Mouse (Mus musculus) CH12.LX (cell line): ENCODE measurements at regions not wholly inside any gene's neighbourhood (a gene's known extent, or its start where the extent isn't known, plus 50 kb on each side); places are given as distances from the start of the nearest gene placed in this dataset.

ENCODE experiments used
- DNase-seq: peaks from one replicate; pipeline ENCODE4 v3.0.0-alpha.2; 2013; ENCODE audit errors: extremely low read depth
- H3K27ac ChIP-seq: 2 replicates; pipeline ENCODE4 v1.5.1; 2012; ENCODE audit warnings: low read depth, mild to moderate bottlenecking, control low read depth, moderate library complexity; ENCODE audit not compliant: insufficient read depth
- H3K27me3 ChIP-seq: replicated peaks from 2 replicates; pipeline ENCODE3; 2012; ENCODE audit warnings: inconsistent platforms
- H3K36me3 ChIP-seq, 2 experiments: replicated peaks in 1 of 2; 2 replicates each; pipeline versions ENCODE3 to v1.6.1; 2012; ENCODE audit warnings: inconsistent platforms in 1 of 2, low read length in 1 of 2, mild to moderate bottlenecking in 1 of 2, mixed read lengths in 1 of 2, moderate library complexity in 1 of 2; ENCODE audit not compliant: control insufficient read depth in 1 of 2, insufficient read depth in 1 of 2
- H3K4me1 ChIP-seq, 2 experiments: 2 replicates each; pipeline ENCODE4 v1.6.1; 2012; ENCODE audit warnings: inconsistent platforms in 1 of 2, moderate library complexity in 1 of 2; ENCODE audit not compliant: insufficient read depth in 2 of 2, control insufficient read depth in 1 of 2
- H3K4me2 ChIP-seq: 2 replicates; pipeline ENCODE4 v1.6.1; 2012; ENCODE audit warnings: low read depth, mild to moderate bottlenecking, control low read depth; ENCODE audit not compliant: poor library complexity, insufficient read depth, severe bottlenecking
- H3K4me3 ChIP-seq, 3 experiments: fragments of 150-350 bp in 1 of 3; sonication (generic) in 1 of 3; replicated peaks in 1 of 3; 2 replicates each; pipeline versions ENCODE3 to v1.5.1; 2011 to 2012; ENCODE audit warnings: low read depth in 2 of 3, low read length in 2 of 3, mild to moderate bottlenecking in 2 of 3, moderate library complexity in 2 of 3, control low read depth in 1 of 3, improper control_type of control experiment in 1 of 3, inconsistent platforms in 1 of 3, mixed read lengths in 1 of 3; ENCODE audit not compliant: poor library complexity in 1 of 3
- H3K79me2 ChIP-seq: replicated peaks from 2 replicates; pipeline ENCODE4 v1.6.1; 2012; ENCODE audit warnings: mild to moderate bottlenecking, moderate library complexity; ENCODE audit not compliant: control insufficient read depth, poor library complexity, insufficient read depth, severe bottlenecking; ENCODE audit errors: extremely low read depth
- H3K9ac ChIP-seq: 2 replicates; pipeline ENCODE4 v1.6.1; 2012; ENCODE audit warnings: low read depth, mild to moderate bottlenecking, control low read depth, moderate library complexity; ENCODE audit not compliant: insufficient read depth
- H3K9me3 ChIP-seq: replicated peaks from 2 replicates; pipeline ENCODE3; 2012; ENCODE audit warnings: low read length, inconsistent platforms, mixed read lengths
- BHLHE40 ChIP-seq: IDR thresholded peaks from 2 replicates; pipeline ENCODE4 v1.6.1; 2011; ENCODE audit warnings: mild to moderate bottlenecking, low read depth, low read length, improper control_type of control experiment
- CHD1 ChIP-seq: IDR thresholded peaks from 2 replicates; pipeline ENCODE4 v1.6.1; 2012; ENCODE audit warnings: low read depth, low read length, improper control_type of control experiment, inconsistent platforms
- CHD2 ChIP-seq: IDR thresholded peaks from 2 replicates; pipeline ENCODE4 v1.6.1; 2011; ENCODE audit warnings: low read length, improper control_type of control experiment
- CTCF ChIP-seq, 2 experiments: IDR thresholded peaks in 1 of 2; conservative IDR thresholded peaks in 1 of 2; 2 replicates each; pipeline ENCODE4 v1.5.1; 2011 to 2012; ENCODE audit warnings: low read depth in 2 of 2, low read length in 2 of 2, improper control_type of control experiment in 1 of 2, inconsistent platforms in 1 of 2, mild to moderate bottlenecking in 1 of 2, moderate library complexity in 1 of 2
- E2F4 ChIP-seq: IDR thresholded peaks from 2 replicates; pipeline ENCODE4 v1.6.1; 2011; ENCODE audit warnings: low read depth, low read length, improper control_type of control experiment; ENCODE audit not compliant: insufficient replicate concordance
- ETS1 ChIP-seq: conservative IDR thresholded peaks from 2 replicates; pipeline ENCODE4 v1.6.1; 2012; ENCODE audit warnings: low read depth, mild to moderate bottlenecking, inconsistent platforms, low read length, improper control_type of control experiment, moderate library complexity
- GABPA ChIP-seq: IDR thresholded peaks from 2 replicates; pipeline ENCODE4 v1.6.1; 2012; ENCODE audit warnings: low read depth, low read length, improper control_type of control experiment, inconsistent platforms; ENCODE audit not compliant: insufficient replicate concordance
- HCFC1 ChIP-seq: IDR thresholded peaks from 2 replicates; pipeline ENCODE4 v1.6.1; 2012; ENCODE audit warnings: low read depth, mild to moderate bottlenecking, inconsistent platforms, low read length, improper control_type of control experiment
- IRF4 ChIP-seq: IDR thresholded peaks from 2 replicates; pipeline ENCODE4 v1.6.1; 2014; ENCODE audit warnings: low read depth, mild to moderate bottlenecking, inconsistent platforms, low read length, improper control_type of control experiment
- JUN ChIP-seq: IDR thresholded peaks from 2 replicates; pipeline ENCODE4 v1.6.1; 2011; ENCODE audit warnings: low read depth, mild to moderate bottlenecking, low read length, improper control_type of control experiment, moderate library complexity; ENCODE audit not compliant: insufficient read depth
- JUND ChIP-seq: conservative IDR thresholded peaks from 2 replicates; pipeline ENCODE4 v1.6.1; 2011; ENCODE audit warnings: low read depth, low read length, improper control_type of control experiment
- KAT2A ChIP-seq: IDR thresholded peaks from 2 replicates; pipeline ENCODE4 v1.6.1; 2012; ENCODE audit warnings: low read length, improper control_type of control experiment, inconsistent platforms; ENCODE audit not compliant: insufficient replicate concordance
- MAFK ChIP-seq: IDR thresholded peaks from 2 replicates; pipeline ENCODE4 v1.6.1; 2011; ENCODE audit warnings: low read length, improper control_type of control experiment; ENCODE audit not compliant: insufficient replicate concordance
- MAZ ChIP-seq: IDR thresholded peaks from 2 replicates; pipeline ENCODE4 v1.6.1; 2012; ENCODE audit warnings: low read depth, mild to moderate bottlenecking, inconsistent platforms, low read length, improper control_type of control experiment, moderate library complexity
- MEF2A ChIP-seq: IDR thresholded peaks from 2 replicates; pipeline ENCODE4 v1.6.1; 2014; ENCODE audit warnings: low read depth, mild to moderate bottlenecking, inconsistent platforms, low read length, improper control_type of control experiment, borderline replicate concordance
- MXI1 ChIP-seq: IDR thresholded peaks from 2 replicates; pipeline ENCODE4 v1.6.1; 2011; ENCODE audit warnings: mild to moderate bottlenecking, low read depth, low read length, improper control_type of control experiment
- MYC ChIP-seq: IDR thresholded peaks from 2 replicates; pipeline ENCODE4 v1.6.1; 2011; ENCODE audit warnings: low read depth, mild to moderate bottlenecking, improper control_type of control experiment, low read length
- NELFE ChIP-seq: IDR thresholded peaks from 2 replicates; pipeline ENCODE4 v1.6.1; 2011; ENCODE audit warnings: low read depth, low read length, improper control_type of control experiment
- PAX5 ChIP-seq: IDR thresholded peaks from 2 replicates; pipeline ENCODE4 v1.6.1; 2012; ENCODE audit warnings: low read length, inconsistent platforms, mixed read lengths
- POLR2A ChIP-seq: IDR thresholded peaks from 2 replicates; pipeline ENCODE4 v1.6.1; 2011; ENCODE audit warnings: low read depth, mild to moderate bottlenecking, improper control_type of control experiment, low read length
- POLR2AphosphoS2 ChIP-seq: IDR thresholded peaks from 2 replicates; pipeline ENCODE4 v1.6.1; 2011; ENCODE audit warnings: low read depth, low read length, improper control_type of control experiment
- RAD21 ChIP-seq: IDR thresholded peaks from 2 replicates; pipeline ENCODE4 v1.6.1; 2011; ENCODE audit warnings: low read depth, mild to moderate bottlenecking, low read length, improper control_type of control experiment, moderate library complexity
- RCOR1 ChIP-seq: conservative IDR thresholded peaks from 2 replicates; pipeline ENCODE4 v1.6.1; 2012; ENCODE audit warnings: low read depth, mild to moderate bottlenecking, inconsistent platforms, low read length, improper control_type of control experiment
- SIN3A ChIP-seq: IDR thresholded peaks from 2 replicates; pipeline ENCODE4 v1.6.1; 2012; ENCODE audit warnings: low read length, improper control_type of control experiment, inconsistent platforms
- SMC3 ChIP-seq: IDR thresholded peaks from 2 replicates; pipeline ENCODE4 v1.6.1; 2011; ENCODE audit warnings: low read depth, low read length, improper control_type of control experiment
- TBP ChIP-seq: conservative IDR thresholded peaks from 2 replicates; pipeline ENCODE4 v1.6.1; 2011; ENCODE audit warnings: low read depth, low read length, improper control_type of control experiment
- TCF12 ChIP-seq: IDR thresholded peaks from 2 replicates; pipeline ENCODE4 v1.6.1; 2014; ENCODE audit warnings: low read depth, mild to moderate bottlenecking, inconsistent platforms, low read length, improper control_type of control experiment
- UBTF ChIP-seq: IDR thresholded peaks from 2 replicates; pipeline ENCODE4 v1.6.1; 2012; ENCODE audit warnings: low read depth, mild to moderate bottlenecking, inconsistent platforms, low read length, improper control_type of control experiment, moderate library complexity
- USF1 ChIP-seq: IDR thresholded peaks from 2 replicates; pipeline ENCODE4 v1.6.1; 2014; ENCODE audit warnings: low read depth, mild to moderate bottlenecking, inconsistent platforms, low read length, improper control_type of control experiment
- USF2 ChIP-seq: conservative IDR thresholded peaks from 2 replicates; pipeline ENCODE4 v1.6.1; 2011; ENCODE audit warnings: low read depth, low read length, improper control_type of control experiment
- ZC3H11A ChIP-seq: IDR thresholded peaks from 2 replicates; pipeline ENCODE4 v1.6.1; 2012; ENCODE audit warnings: low read depth, mild to moderate bottlenecking, inconsistent platforms, low read length, improper control_type of control experiment
- ZMIZ1 ChIP-seq: IDR thresholded peaks from 2 replicates; pipeline ENCODE4 v1.6.1; 2012; ENCODE audit warnings: low read depth, mild to moderate bottlenecking, inconsistent platforms, low read length, improper control_type of control experiment
- ZNF384 ChIP-seq: IDR thresholded peaks from 2 replicates; pipeline ENCODE4 v1.6.1; 2012; ENCODE audit warnings: low read depth, low read length, improper control_type of control experiment, inconsistent platforms
- dilution Hi-C: fragments of 300-500 bp; cut with MboI; formaldehyde crosslinking; loops from 2 replicates; pipeline ENCODE4 v1.14.3; 2020; ENCODE audit warnings: low sequenced_read_pairs; ENCODE audit not compliant: extremely low pct_unique_long_range_greater_than_20kb, extremely low pct_ligation_motif_present
- in situ Hi-C: fragments of 300-500 bp; cut with MboI; formaldehyde crosslinking; loops from 3 replicates; pipeline ENCODE4 v1.14.3; 2019; ENCODE audit warnings: low sequenced_read_pairs, low pct_ligation_motif_present, low pct_unique_long_range_greater_than_20kb, mixed read lengths

GRCm38 (mm10) chr5:10600774-10601173 lies 346.8 kb upstream of the Gm8871 start:
- H3K79me2 ChIP-seq: no peaks in the 10 kb centered on the region
- no peak overlapping the region for H3K27ac ChIP-seq
- dilution Hi-C loops: no loop called here
- no peaks in the 10 kb centered on the region for H3K4me1 ChIP-seq
- H3K36me3 ChIP-seq: no peaks in the 10 kb centered on the region
- no peak for DNase-seq
- in situ Hi-C loops: no loop called here
- no peak overlapping the region for H3K4me2 ChIP-seq
- H3K4me3 ChIP-seq: no peak overlapping the region
- no peaks in the 10 kb centered on the region for H3K9me3 ChIP-seq
- no peaks in the 10 kb centered on the region for H3K27me3 ChIP-seq
- no peak overlapping the region for H3K9ac ChIP-seq
- TF ChIP-seq CHD1 (no peak), SMC3 (no peak), MAFK (peak; percentile 68; the same call in 1 of the 2 replicates), RCOR1 (no peak), KAT2A (no peak)
- TF ChIP-seq, all 38 proteins: peak for 1

GRCm38 (mm10) chr5:10633176-10633575 lies 314.4 kb upstream of the Gm8871 start:
- no peak overlapping the region for H3K9ac ChIP-seq
- TF ChIP-seq SMC3 (peak; percentile 83), MAZ (no peak), HCFC1 (no peak), PAX5 (no peak), POLR2AphosphoS2 (no peak), USF1 (no peak), CHD1 (no peak), MYC (no peak), CHD2 (no peak), ETS1 (no peak), RCOR1 (no peak), CTCF (conservative IDR thresholded peaks at IDR 0.05 in 1 of 2, IDR thresholded peaks at IDR 0.05 in 1 of 2; ENCODE audit: low read depth in 2 of 2, low read length in 2 of 2) (peak in 1 of 2 experiments; percentile 84; a peak in 2 of 4 replicates), E2F4 (no peak), USF2 (no peak), ZNF384 (no peak), NELFE (no peak), JUND (no peak), TCF12 (no peak), MEF2A (peak; percentile 56; the same call in 1 of the 2 replicates), POLR2A (no peak), MAFK (no peak), UBTF (no peak), BHLHE40 (no peak), GABPA (no peak), IRF4 (no peak), ZC3H11A (peak; percentile 67), MXI1 (no peak), KAT2A (no peak), ZMIZ1 (no peak), TBP (no peak), RAD21 (peak; percentile 91), JUN (no peak), SIN3A (no peak)

More at GRCm38 (mm10) chr5:10633176-10633575, 314.4 kb upstream of the Gm8871 start:
- dilution Hi-C loops: no loop called here
- DNase-seq: peak; percentile 14
- Histone ChIP-seq H3K9me3 (peaks cover 5% of the 10 kb centered on the region), H3K79me2 (no peaks in the 10 kb centered on the region), H3K4me2 (no peak overlapping the region), H3K36me3 (no peaks in the 10 kb centered on the region), H3K27ac (no peak overlapping the region), H3K4me3 (no peak overlapping the region), H3K27me3 (no peaks in the 10 kb centered on the region), H3K4me1 (no peaks in the 10 kb centered on the region)
- in situ Hi-C loops: no loop called here
